Mouse (Mus musculus) urinary bladder, adult 18-20 months (tissue): ENCODE results near the gene Map2k4.

Experiments used
- DNase-seq, 2 experiments: peaks; one replicate each; pipeline ENCODE4 v3.0.0; 2022; ENCODE audit warnings: low spot score in 2 of 2, mixed read lengths in 2 of 2

The Map2k4 gene

DNA sequence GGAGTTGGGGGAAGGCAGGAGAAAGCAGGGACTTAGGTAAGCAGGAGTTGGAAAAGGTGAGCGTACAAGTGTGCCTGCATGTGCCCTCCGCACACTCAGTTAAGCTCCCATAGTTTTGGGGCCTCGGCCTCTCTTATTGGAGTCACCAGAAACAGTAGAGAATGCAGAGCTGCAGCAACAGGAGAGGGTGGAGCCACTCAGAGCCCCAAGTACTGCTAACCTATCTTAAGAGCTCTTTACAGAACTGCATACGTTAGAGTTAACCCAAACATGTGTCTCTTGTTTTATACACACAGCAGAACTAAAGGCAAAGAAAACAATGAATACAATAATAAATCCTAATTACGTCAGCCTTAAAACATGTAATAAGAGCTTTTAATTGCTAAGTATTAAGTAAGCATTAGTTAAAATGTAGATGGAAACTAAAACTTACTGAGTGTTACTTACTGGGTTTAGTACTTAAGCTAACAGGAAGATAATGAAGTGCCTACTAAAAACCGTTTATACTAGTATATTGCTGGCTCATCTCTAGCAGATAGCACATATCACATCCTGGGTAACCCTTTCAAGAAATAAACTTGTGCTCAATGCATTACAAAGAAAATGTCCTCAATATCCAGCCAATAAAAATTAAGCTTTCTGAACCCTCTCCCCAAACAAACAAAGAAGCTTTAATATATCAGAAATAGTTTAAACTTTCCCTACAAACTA lies 14.0 kb downstream of the Map2k4 start:
- no peak for DNase-seq

- no peak for DNase-seq
These were observed 14.6 kb downstream of the Map2k4 start for GRCm38 (mm10) chr11:65773535-65773934.

DNA sequence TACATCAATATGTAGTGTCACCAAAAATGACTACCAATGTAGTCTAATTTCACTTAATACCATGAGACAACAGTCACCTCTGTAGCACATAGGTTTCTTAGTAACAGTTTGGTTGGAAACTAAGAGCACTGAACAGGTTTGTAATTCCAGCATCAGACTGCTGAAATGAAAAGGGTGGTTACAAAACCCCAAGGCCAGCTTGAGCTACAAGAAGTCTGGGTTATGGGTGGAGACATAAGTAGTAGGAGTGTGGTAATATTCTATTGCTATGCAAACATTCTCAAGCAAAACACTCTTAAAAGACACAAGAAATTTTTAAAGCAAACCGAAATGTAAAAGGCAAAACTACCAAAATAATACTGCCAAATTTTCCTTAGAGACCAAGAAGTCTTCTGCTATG lies 16.6 kb downstream of the Map2k4 start:
- DNase-seq = no peak

GRCm38 (mm10) chr11:65769990-65770389 lies 18.1 kb downstream of the Map2k4 start:
- DNase-seq = no peak

DNA sequence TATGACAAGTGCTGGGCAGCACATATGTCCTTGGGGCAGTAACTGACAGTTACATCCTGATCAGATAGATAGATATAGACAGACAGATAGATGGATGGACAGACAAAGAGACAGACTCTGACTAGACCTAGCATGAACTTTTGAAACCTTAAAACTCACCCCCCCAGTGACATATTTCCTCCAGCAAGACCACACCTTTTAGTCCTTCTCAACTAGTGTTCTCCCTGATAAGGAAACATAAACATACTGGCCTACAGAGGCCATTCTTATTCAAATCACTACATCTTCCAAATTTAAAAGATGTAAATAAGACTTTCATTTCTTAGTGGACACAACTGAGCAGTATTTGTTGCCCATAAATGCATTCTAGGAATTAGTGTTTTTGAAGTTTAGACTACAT lies 19.7 kb downstream of the Map2k4 start:
- no peak for DNase-seq

DNA sequence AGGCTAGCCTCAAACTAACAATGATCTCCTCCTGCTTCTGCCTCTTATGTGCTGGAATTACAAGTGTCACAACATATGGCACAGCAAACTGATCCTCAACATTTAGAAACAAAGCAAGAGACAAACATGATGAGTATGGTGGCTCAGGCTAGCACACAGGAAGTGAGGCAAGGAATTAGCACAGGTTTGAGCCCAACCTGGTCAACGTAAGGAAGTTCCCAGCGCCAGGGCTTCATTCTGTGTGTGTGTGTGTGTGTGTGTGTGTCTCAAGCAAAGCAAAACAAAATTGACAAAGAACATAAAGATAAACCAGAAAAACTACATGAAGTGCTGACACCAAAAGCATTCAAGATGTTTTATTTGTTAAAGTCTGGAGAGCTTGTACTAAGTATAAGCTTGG lies 27.2 kb downstream of the Map2k4 start:
- DNase-seq = no peak

DNA sequence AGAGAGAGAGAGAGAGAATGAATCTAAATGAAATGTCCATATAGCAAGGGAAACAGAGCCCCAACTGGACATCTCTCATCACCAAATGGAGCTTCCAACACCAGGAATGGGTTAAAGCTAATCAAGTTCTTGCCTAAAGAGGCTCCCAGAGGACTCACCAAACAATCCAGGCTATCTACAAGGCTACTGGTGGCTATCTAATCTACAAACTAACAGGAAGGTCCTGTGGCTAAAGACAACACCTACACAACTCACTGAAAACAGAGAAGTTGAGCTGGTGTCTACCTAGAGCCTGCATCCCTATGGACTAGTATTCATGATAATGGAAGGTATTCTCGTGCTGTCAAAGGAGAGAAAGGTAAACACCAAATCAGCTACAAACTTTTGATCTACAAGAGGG lies 28.7 kb downstream of the Map2k4 start:
- no peak for DNase-seq

DNA sequence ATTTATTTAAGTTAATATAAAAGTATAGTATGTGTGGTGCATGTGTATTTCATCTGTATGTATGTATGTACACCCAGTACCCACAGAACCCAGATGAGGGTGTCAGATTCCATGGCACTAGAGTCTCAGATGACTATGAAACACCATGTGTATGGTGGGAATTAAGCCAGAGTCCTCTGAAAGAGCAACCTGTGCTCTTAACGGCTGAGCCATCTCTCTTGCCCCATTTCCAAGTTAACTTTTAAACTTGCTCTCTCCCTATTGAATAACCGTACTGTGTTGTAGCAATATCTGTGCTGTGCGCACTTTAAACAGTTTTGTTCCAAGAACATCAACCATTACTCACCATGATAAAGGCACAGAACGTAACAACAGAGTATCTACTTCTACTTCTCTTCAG lies 33.9 kb downstream of the Map2k4 start:
- DNase-seq = no peak

DNA sequence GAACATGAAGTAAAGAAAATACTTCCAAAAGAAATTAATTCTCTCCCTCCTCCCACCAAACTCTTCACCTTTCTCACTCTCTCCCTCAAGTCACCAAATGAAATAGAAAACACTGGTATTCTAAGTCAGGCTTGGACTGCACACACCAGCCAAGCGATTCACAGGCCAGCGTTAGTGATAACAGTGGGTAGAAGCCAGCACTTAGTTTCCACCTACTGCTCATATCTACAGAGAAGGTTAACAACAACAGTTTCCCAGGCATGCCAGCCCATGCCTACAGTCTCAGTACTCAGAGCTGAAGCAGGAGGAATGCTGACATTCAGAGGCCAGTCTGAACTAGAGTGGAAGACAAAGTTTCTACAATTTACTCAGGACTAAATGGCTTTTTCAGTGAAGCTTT lies 34.5 kb downstream of the Map2k4 start:
- no peak for DNase-seq

GRCm38 (mm10) chr11:65750546-65750945 lies 37.6 kb downstream of the Map2k4 start:
- no peak for DNase-seq

DNA sequence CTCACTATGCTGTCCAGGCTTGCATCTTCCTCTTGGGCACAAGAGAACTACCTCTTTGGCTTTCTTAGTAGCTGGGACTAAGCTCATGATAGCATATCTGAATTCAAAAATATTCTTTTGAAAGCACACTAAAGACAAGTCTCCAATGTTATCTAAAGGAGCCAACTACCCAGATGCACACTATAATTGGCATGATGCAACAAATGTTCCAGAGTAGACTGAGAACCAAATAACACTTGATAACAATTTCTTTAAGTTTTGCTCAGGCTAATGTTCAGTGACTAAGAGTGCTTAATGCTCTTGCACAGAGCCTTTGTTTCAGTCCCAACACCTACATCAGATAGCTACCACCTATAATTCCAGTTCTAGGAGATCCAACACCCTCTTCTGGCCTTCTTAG lies 40.7 kb downstream of the Map2k4 start:
- no peak for DNase-seq

GRCm38 (mm10) chr11:65745707-65746333 lies 42.3 kb downstream of the Map2k4 start:
- no peak for DNase-seq

DNA sequence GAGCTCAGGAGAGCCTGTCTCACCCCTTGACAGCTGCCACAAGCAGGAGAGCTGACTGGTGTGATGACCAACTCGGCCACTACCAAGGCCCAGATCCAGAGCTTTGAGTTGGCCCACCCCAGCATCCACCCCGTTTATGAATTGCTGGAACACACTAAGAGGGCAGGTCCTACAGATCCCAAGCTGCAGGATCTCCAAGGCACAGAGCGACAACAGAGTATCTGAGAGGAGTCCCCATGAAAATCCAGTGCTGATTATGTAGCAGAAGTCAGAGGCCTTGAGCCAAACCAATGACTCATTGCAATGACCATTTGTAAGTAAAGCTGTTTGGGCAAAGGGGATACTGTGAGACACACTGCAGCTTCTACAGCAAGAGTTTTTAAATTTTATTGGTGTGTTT lies 44.2 kb downstream of the Map2k4 start:
- DNase-seq = no peak

DNA sequence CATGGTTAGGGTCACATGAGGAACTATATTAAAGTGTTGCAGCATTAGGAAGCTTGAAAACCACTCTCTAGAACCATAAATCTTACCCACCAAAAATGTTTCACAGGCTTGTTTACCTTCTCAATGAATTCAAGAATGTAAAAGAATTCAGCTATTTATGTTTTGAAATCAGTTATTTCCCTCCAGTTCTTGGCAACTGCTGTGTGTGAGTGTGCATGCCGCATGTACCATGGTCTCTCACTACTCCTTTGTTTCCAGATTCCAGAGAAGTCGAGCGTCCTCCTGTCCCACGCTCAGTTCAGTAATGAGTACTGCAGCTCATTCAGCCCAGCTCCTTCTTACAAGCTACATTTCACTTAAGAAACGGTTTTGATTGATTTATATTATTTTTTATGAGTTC lies 47.3 kb downstream of the Map2k4 start:
- DNase-seq = no peak

DNA sequence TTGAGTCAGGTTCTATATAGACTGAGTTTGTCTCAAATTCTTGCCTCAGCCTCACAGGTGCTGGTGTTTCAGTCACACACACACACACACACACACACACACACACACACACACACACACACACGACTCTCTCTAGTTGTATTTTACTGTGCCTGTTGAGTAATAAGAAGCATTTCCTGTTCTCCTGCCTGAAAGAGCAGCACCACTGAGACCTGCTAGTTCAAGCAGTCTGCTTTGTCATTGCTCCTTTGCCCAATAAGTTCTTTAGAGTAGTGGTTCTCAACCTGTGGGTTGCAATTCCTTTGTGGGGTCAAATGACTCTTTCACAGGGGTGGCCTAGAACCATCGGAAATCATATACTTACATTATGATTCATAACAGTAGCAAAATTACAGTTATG lies 47.7 kb downstream of the Map2k4 start:
- no peak for DNase-seq

- DNase-seq = no peak
These were observed 48.2 kb downstream of the Map2k4 start for GRCm38 (mm10) chr11:65739880-65740279.

DNA sequence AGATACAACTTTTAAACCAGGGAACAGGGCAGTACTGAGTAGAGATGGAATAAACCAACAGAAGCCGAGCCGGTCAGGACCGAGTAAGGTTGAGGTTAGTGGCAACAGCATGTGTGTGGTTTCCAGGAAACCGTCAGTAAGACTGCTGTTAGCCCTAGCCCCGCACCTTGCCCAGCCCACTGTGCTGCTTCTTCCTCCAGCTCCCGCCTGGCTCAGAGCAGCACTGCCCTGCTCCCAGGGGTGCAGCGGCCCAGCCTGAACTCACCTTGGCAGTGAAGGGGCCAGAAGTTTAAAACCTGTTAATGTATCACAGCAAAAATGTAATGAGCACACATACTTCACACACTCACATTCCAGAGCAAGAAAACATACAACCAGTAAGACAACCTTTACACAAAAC lies 53.4 kb downstream of the Map2k4 start:
- no peak for DNase-seq

DNA sequence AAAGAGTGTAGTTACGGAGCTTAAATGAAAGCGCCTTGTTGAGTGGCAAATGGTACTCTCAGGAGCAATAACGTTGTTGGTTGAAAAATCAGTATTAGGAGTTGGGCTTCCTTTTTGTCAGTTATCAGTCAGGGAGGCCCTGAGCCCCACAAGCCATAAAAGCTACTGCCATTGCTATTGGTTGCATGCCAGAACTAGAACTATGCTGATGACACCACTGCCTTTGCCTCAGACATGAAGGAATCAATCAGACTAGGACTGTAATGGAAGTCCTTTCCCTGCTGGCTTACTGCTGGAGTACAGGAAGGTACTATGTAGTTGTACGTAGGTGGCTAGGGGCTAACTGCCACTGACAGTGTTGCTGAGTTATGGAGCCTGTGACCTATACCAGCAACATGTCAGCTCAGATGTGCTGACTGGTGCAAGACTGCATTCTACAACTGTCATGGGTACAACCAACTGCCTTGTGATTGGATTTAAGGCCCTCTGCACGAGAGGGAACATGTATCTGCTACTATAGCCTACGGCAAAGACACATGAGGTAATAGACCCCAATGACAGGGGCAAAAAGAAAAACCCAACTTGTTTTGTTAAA lies 58.4 kb downstream of the Map2k4 start:
- DNase-seq = no peak

- no peak for DNase-seq
These were observed 59.2 kb downstream of the Map2k4 start for GRCm38 (mm10) chr11:65728906-65729305.

DNA sequence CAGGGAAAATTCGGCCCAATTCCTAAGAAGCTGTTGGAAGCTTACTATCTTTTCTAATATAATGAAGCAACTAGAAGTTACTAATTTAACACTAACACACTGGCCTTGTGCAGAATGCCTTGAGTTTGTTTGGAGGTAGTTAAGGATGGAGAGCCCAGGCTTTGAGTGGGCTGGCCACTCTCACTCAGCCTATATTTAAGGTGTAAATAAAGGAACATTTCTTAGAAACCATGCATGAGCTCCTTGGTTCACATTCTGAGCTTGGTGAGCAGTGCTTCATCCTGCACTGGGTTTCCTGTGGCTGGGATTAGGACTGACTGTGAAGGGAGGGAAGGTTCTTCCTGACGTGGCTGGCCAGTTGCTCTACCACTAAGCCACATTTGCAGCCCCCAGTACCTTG lies 64.4 kb downstream of the Map2k4 start:
- no peak for DNase-seq

DNA sequence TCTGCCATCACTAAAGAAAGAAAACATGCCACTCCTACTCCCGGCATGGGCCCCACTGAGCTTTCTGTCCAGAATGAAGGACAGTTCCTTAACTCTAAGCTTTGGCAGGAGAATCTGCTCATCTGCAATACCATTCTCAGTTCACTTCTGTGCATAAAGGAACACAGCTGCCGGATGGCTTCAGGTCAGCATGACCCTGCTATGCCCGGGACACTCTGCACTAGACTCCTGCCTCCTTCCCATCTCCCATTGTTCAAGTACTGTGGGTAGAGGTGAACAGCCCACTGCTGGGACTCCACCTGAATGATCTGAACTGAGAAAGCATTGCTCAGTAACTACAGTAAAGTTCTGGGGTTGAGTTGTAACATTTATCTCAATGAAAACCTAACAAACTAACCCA lies 66.5 kb downstream of the Map2k4 start:
- no peak for DNase-seq

- DNase-seq = no peak
These were observed 68.1 kb downstream of the Map2k4 start for GRCm38 (mm10) chr11:65719960-65720359.

DNA sequence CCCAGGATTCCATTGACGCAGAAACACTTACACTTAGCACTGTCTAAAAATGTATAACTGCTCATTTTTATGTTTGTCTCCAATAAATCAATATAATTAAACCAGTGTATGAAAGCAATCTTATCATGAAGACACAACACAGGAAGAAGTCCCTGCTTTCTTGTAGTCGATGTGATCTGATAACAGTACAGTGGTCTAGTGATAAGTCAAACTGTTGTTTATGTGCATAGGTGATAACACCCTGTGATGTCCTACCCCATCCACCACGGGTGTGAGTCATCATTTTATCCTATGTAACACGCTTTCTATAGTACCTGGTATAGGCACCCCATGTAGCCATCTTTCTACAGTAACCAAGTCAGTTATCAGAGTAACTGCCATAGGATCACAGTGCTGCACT lies 74.3 kb downstream of the Map2k4 start:
- no peak for DNase-seq
